Comparison of ENCODE assay signal across 13 mouse cellular contexts in genomic region chr3:97811158-97811557, GRCm38 (mm10).
DNase-seq lines count a peak whose midpoint lies in the region; ATAC-seq and TF ChIP-seq lines count a peak whose summit lies in the region.
"Had no signal": no experiment of that assay in that cellular context is flagged by ENCODE, and none has a peak within 500 bp of the region (broad histone marks: within the 10 kb centered on the region; RNA-seq: fewer than 3 reads in every experiment).

No protein-coding gene starts in this region.

- H3K4me1 ChIP-seq in heart, embryonic 12.5 days (replicated peaks), result peaks cover 49% of the 10 kb centered on the region
- H3K4me1 ChIP-seq in limb, embryonic 12.5 days (replicated peaks), result peaks cover 16% of the 10 kb centered on the region
- H3K4me1 ChIP-seq: liver, embryonic 15.5 days had no signal

- no peak overlapping the region for H3K4me3 ChIP-seq in heart, embryonic 12.5 days
- no peak overlapping the region for H3K4me3 ChIP-seq in layer of hippocampus, adult 2 months
- H3K4me3 ChIP-seq in limb, embryonic 12.5 days (replicated peaks), result no peak overlapping the region
- H3K4me3 ChIP-seq: liver, embryonic 15.5 days; midbrain, embryonic 10.5 days had no signal

- ATAC-seq in heart, embryonic 12.5 days (ENCODE audit: insufficient number of reproducible peaks, low FRiP score), result no peak
- no peak for ATAC-seq in limb, embryonic 12.5 days (ENCODE audit: insufficient number of reproducible peaks, insufficient read depth, low FRiP score, low TSS enrichment, low read depth)

- no peaks in the 10 kb centered on the region for H3K36me3 ChIP-seq in heart, embryonic 12.5 days
- H3K36me3 ChIP-seq in limb, embryonic 12.5 days, result no peaks in the 10 kb centered on the region
- H3K36me3 ChIP-seq: liver, embryonic 15.5 days; midbrain, embryonic 10.5 days had no signal

- no peak for DNase-seq in heart, postnatal 25 days (ENCODE audit: low spot score)
- no peak for DNase-seq in layer of hippocampus, adult 2 months (ENCODE audit: low spot score in 2 of 2)
- no peak for DNase-seq in layer of hippocampus, postnatal 36 days
- peak; percentile 50 for DNase-seq in R1 (ENCODE audit: low read depth, low spot score)
- DNase-seq in adrenal gland, adult 18-20 months (ENCODE audit: low spot score in 2 of 2), result no peak
- no peak for DNase-seq in cerebellum, postnatal 10 days
- DNase-seq: spleen, adult 18-20 months; thymus, postnatal 25 days had no signal

- H3K4me2 ChIP-seq in heart, embryonic 12.5 days, result peak overlapping the region; percentile 55
- H3K4me2 ChIP-seq in limb, embryonic 12.5 days, result peak overlapping the region; percentile 35
- H3K4me2 ChIP-seq: liver, embryonic 15.5 days had no signal

- intact Hi-C loops in heart, postnatal 25 days (cut with DNase I), result no loop called here

- 14% methylated on average over 6 of the region's 6 CpGs for WGBS in heart, embryonic 12.5 days
- WGBS in limb, embryonic 12.5 days, result 23% methylated on average over 6 of the region's 6 CpGs

- no peak for TF ChIP-seq CTCF in layer of hippocampus, adult 2 months (conservative IDR thresholded peaks at IDR 0.05)

- no peaks in the 10 kb centered on the region for H3K9me3 ChIP-seq in heart, embryonic 12.5 days (replicated peaks)
- no peaks in the 10 kb centered on the region for H3K9me3 ChIP-seq in limb, embryonic 12.5 days
- H3K9me3 ChIP-seq: liver, embryonic 15.5 days; midbrain, embryonic 10.5 days had no signal

- H3K27ac ChIP-seq in heart, embryonic 12.5 days (ENCODE audit: poor library complexity, severe bottlenecking), result peak overlapping the region; percentile 90
- H3K27ac ChIP-seq in layer of hippocampus, adult 2 months, result peak overlapping the region; percentile 90
- H3K27ac ChIP-seq in limb, embryonic 12.5 days, result peak overlapping the region; percentile 75; the same call in 1 of the 2 replicates
- H3K27ac ChIP-seq: liver, embryonic 15.5 days; midbrain, embryonic 10.5 days had no signal

- H3K27me3 ChIP-seq in heart, embryonic 12.5 days (replicated peaks), result no peaks in the 10 kb centered on the region
- H3K27me3 ChIP-seq in limb, embryonic 12.5 days, result no peaks in the 10 kb centered on the region
- H3K27me3 ChIP-seq: CH12.LX; liver, embryonic 15.5 days had no signal

- 0 out of 2 replicates have a peak overlapping the region, but pooled peaks have one; percentile 19 for H3K9ac ChIP-seq in heart, embryonic 12.5 days
- H3K9ac ChIP-seq in limb, embryonic 12.5 days (replicated peaks), result no peak overlapping the region
- H3K9ac ChIP-seq: liver, embryonic 15.5 days had no signal
